Mouse (Mus musculus): Measurements from ENCODE around the gene Dpf2.

Dpf2 gene

GRCm38 (mm10) chr19:5856604-5857003, 56.2 kb downstream of the Dpf2 start:
- DNase-seq = no peak

DNA sequence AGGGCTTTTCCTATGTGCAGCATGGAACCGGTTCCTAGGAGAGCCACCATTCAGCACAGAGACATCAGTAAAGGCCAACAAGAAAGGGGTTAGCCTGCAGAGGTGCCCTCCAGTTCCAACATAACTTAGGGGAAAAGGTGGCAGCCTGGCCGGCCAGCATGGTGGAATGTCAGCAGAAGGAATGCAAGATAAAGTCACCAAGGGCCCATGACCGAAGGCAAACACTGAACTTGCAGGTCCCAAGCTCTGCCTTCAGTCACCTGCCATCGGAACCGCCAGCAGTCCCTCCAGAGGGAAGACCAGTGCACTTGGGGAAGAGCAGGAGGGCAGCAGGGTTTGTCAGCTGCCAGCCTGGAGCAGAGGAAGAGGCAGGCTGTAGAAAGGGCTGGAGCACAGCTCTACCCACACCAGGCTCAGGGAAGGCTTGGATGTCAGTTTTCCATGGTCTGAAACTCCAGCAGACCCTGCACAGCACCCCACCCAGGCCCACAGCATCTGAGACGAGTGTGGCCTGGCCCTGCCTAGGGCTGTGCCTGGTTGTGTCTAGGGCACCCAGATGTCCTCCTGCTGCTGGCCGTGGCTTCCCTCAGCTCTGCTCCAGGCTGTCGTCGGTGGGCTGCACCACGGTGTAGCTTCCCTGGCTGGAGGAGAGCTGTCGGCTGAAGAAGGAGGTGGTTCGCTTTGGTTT, 60.6 kb downstream of the Dpf2 start:
- no peak for DNase-seq

GRCm38 (mm10) chr19:5851481-5851971, 61.3 kb downstream of the Dpf2 start:
- no peak for DNase-seq

- DNase-seq = no peak
Measured at GRCm38 (mm10) chr19:5850860-5851259, 62.0 kb downstream of the Dpf2 start.

DNA sequence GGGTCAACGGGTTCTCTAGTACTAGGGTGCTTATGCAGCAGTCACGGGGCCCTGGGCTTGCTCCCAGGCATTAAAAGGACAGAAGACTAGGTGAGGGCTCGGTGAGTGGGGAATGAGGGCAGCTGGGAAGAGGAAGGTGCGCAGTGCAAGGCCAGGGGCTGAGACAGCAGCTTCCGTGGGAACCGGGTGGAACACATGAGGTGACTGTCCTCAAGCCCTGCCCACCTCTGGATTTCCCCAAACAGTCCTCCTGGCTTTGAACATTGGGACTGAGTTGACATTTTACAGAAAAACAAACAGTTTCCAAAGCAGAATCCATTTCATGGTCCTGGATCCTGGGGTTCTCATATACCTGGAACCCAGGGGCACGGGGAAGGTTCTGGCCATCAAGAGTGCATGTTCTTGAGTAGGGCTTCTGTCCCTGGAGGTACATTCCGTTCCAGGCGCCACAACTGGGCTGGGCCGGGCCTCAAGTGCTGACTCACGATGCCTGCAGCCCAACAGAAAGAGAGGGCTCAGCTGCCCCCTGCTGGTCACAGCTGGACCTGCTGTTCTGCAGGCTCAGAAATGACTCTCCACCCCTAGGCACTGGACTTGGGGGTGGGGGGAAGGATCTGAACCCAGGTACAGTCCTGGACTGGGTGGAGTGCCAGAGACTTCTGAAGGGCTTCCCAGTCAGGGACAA, 62.8 kb downstream of the Dpf2 start:
- DNase-seq = peak; percentile 97

DNA sequence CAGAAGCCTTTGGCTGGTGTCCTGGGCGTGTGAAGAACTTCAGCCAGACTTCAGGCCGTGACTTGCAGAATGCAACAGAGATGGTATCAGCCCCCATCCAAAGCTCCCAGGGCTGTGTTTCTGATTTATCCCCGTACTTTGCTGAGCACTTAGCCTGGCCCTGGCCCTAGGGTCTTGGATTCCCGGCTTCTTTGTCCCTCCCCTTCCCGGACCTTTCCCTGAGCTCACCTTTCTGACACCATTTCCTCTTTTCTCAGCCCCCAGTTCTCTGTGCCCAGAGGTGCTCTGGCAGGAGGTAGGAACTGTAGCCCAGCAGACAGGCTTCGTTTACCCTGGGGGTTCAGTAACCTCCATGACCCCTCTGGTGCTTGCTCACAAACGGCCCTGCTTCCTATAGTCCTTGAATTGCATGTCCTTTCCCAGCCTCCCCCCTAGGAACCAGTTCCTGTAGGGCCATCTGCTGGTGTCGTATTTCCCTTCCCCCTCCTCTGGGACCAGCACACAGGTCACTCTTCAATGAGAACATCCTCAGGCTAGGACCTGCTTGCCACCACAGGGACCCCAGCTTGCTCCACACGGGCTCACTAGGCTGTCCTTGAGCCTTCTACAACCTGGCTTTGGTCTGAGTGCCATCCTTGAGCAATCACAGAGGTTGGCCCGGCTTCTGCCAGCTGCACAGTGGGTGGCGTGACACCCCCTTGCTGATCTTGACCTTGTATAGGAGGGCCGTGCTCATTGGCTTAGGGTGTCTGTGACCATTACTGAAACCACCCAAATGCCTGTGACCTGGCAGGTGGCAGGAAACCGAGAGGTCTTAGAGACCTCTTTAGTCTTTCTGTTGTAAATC, 63.8 kb downstream of the Dpf2 start:
- DNase-seq = no peak

DNA sequence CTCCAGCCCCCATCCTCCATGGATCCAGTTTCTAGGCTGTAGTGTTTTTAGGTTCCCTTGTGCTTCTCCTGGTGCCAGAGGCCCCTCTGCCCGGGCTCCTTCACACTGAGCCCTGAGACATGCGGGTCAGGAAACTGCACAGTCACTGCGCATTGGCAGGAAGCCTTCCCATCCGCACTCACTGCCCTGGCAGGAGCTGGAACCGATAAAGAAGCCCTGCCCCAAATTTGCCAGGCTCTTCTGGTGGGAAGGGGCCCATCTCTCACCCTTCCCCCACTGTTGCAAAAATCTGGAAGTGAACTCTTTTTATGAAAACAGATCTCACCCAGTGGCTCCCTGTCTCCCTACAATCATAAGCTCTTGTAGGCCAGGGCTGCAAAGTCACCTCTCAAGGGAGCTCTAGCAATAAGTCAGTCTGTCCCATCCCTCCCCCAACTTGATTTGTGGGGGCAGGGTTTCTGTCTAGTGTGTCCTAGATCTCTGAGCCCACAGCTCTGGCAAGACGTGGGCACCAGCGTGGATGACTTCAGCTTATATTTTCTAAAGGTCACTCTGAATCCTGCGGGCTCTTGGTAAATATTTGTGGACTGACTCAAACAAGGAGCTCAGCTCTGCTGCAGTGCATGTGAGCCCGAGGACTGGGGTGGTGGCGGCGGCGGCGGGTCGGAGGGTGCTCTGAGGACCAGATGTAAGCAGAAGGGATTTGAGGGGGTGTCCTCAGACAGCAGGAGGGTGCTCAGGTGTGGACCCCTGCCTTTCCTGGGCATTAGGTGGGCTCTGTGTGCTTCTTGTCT, 64.6 kb downstream of the Dpf2 start:
- DNase-seq = peak; percentile 79

- DNase-seq = no peak
Measured at GRCm38 (mm10) chr19:5847306-5847796, 65.5 kb downstream of the Dpf2 start.

- peak; percentile 87 for DNase-seq
Measured at GRCm38 (mm10) chr19:5846557-5847305, 66.1 kb downstream of the Dpf2 start.
